Mouse (Mus musculus): ENCODE measurements around the gene Chd9. TPM values are rescaled to one million over a fixed set of nuclear protein-coding genes. Genes with fewer than 3 reads are reported as not detected.

Chd9 gene
- polyA plus RNA-seq, 1 experiment = 68.2 TPM

GRCm38 (mm10) chr8:91034417-91034816 lies 206.3 kb downstream of the Chd9 start:
- Histone ChIP-seq H3K27ac (ENCODE audit: insufficient read depth, low read length) (no peak overlapping the region), H3K36me3 (ENCODE audit: control insufficient read depth, insufficient read depth, low read length) (peaks cover 37% of the 10 kb centered on the region)

GRCm38 (mm10) chr8:91036905-91037304 lies 208.8 kb downstream of the Chd9 start:
- Histone ChIP-seq H3K4me3 (ENCODE audit: extremely low read depth, insufficient read depth, insufficient read length) (no peak overlapping the region), H3K27me3 (ENCODE audit: control insufficient read depth, insufficient read depth, low read length) (no peaks in the 10 kb centered on the region), H3K4me1 (ENCODE audit: control insufficient read depth, insufficient read depth, insufficient read length) (no peaks in the 10 kb centered on the region), H3K27ac (ENCODE audit: insufficient read depth, low read length) (no peak overlapping the region), H3K36me3 (ENCODE audit: control insufficient read depth, insufficient read depth, low read length) (peaks cover 36% of the 10 kb centered on the region)
- no peak for DNase-seq (ENCODE audit: low read depth in 1 of 2, low spot score in 2 of 2)
- WGBS = 80% methylated on average over 6 of the region's 6 CpGs
- TF ChIP-seq POLR2A (IDR thresholded peaks at IDR 0.05; ENCODE audit: low read depth, low read length) (no peak), CTCF (IDR thresholded peaks at IDR 0.05; ENCODE audit: extremely low read depth, insufficient read depth, insufficient read length, insufficient replicate concordance) (no peak)

More at GRCm38 (mm10) chr8:91034417-91034816, 206.3 kb downstream of the Chd9 start:
- H3K4me3 ChIP-seq (ENCODE audit: extremely low read depth, insufficient read depth, insufficient read length) = no peak overlapping the region
- no peaks in the 10 kb centered on the region for H3K27me3 ChIP-seq (ENCODE audit: control insufficient read depth, insufficient read depth, low read length)
- H3K4me1 ChIP-seq (ENCODE audit: control insufficient read depth, insufficient read depth, insufficient read length) = no peaks in the 10 kb centered on the region
- no peak for TF ChIP-seq POLR2A (IDR thresholded peaks at IDR 0.05; ENCODE audit: low read depth, low read length)
- TF ChIP-seq CTCF (IDR thresholded peaks at IDR 0.05; ENCODE audit: extremely low read depth, insufficient read depth, insufficient read length, insufficient replicate concordance) = no peak
- WGBS = 90% methylated on average over 6 of the region's 6 CpGs
- DNase-seq (ENCODE audit: low read depth in 1 of 2, low spot score in 2 of 2) = no peak

- Histone ChIP-seq H3K4me1 (ENCODE audit: control insufficient read depth, insufficient read depth, insufficient read length) (no peaks in the 10 kb centered on the region), H3K36me3 (ENCODE audit: control insufficient read depth, insufficient read depth, low read length) (peaks cover 40% of the 10 kb centered on the region), H3K4me3 (ENCODE audit: extremely low read depth, insufficient read depth, insufficient read length) (no peak overlapping the region), H3K27me3 (ENCODE audit: control insufficient read depth, insufficient read depth, low read length) (no peaks in the 10 kb centered on the region), H3K27ac (ENCODE audit: insufficient read depth, low read length) (no peak overlapping the region)
- DNase-seq (ENCODE audit: low read depth in 1 of 2, low spot score in 2 of 2) = no peak
- WGBS = 100% methylated on average over 1 of the region's 1 CpGs
- TF ChIP-seq CTCF (IDR thresholded peaks at IDR 0.05; ENCODE audit: extremely low read depth, insufficient read depth, insufficient read length, insufficient replicate concordance) (no peak), POLR2A (IDR thresholded peaks at IDR 0.05; ENCODE audit: low read depth, low read length) (no peak)
Observed at GRCm38 (mm10) chr8:91038637-91039036, 210.5 kb downstream of the Chd9 start.

- H3K36me3 ChIP-seq (ENCODE audit: control insufficient read depth, insufficient read depth, low read length) = peaks cover 40% of the 10 kb centered on the region
- 88% methylated on average over 4 of the region's 4 CpGs for WGBS
Observed at GRCm38 (mm10) chr8:91046370-91046769, 218.2 kb downstream of the Chd9 start.

GRCm38 (mm10) chr8:91051037-91051436 lies 222.9 kb downstream of the Chd9 start:
- Histone ChIP-seq H3K4me1 (ENCODE audit: control insufficient read depth, insufficient read depth, insufficient read length) (no peaks in the 10 kb centered on the region), H3K4me3 (ENCODE audit: extremely low read depth, insufficient read depth, insufficient read length) (no peak overlapping the region), H3K27me3 (ENCODE audit: control insufficient read depth, insufficient read depth, low read length) (no peaks in the 10 kb centered on the region), H3K36me3 (ENCODE audit: control insufficient read depth, insufficient read depth, low read length) (peaks cover 21% of the 10 kb centered on the region), H3K27ac (ENCODE audit: insufficient read depth, low read length) (0 out of 2 replicates have a peak overlapping the region, but pooled peaks have one; percentile 5)
- 37% methylated on average over 8 of the region's 8 CpGs for WGBS
- DNase-seq (ENCODE audit: low read depth in 1 of 2, low spot score in 2 of 2) = peak in 1 of 2 experiments; percentile 19
- TF ChIP-seq POLR2A (IDR thresholded peaks at IDR 0.05; ENCODE audit: low read depth, low read length) = no peak
- TF ChIP-seq CTCF (IDR thresholded peaks at IDR 0.05; ENCODE audit: extremely low read depth, insufficient read depth, insufficient read length, insufficient replicate concordance) = no peak

More at GRCm38 (mm10) chr8:91046370-91046769, 218.2 kb downstream of the Chd9 start:
- Histone ChIP-seq H3K4me3 (ENCODE audit: extremely low read depth, insufficient read depth, insufficient read length) (no peak overlapping the region), H3K27me3 (ENCODE audit: control insufficient read depth, insufficient read depth, low read length) (no peaks in the 10 kb centered on the region), H3K27ac (ENCODE audit: insufficient read depth, low read length) (no peak overlapping the region), H3K4me1 (ENCODE audit: control insufficient read depth, insufficient read depth, insufficient read length) (no peaks in the 10 kb centered on the region)
- no peak for DNase-seq (ENCODE audit: low read depth in 1 of 2, low spot score in 2 of 2)
- no peak for TF ChIP-seq POLR2A (IDR thresholded peaks at IDR 0.05; ENCODE audit: low read depth, low read length)
- no peak for TF ChIP-seq CTCF (IDR thresholded peaks at IDR 0.05; ENCODE audit: extremely low read depth, insufficient read depth, insufficient read length, insufficient replicate concordance)

GRCm38 (mm10) chr8:91054418-91054817 lies 226.3 kb downstream of the Chd9 start:
- 63% methylated on average over 4 of the region's 4 CpGs for WGBS
- Histone ChIP-seq H3K4me3 (ENCODE audit: extremely low read depth, insufficient read depth, insufficient read length) (no peak overlapping the region), H3K36me3 (ENCODE audit: control insufficient read depth, insufficient read depth, low read length) (peaks cover 12% of the 10 kb centered on the region), H3K27me3 (ENCODE audit: control insufficient read depth, insufficient read depth, low read length) (no peaks in the 10 kb centered on the region), H3K4me1 (ENCODE audit: control insufficient read depth, insufficient read depth, insufficient read length) (no peaks in the 10 kb centered on the region), H3K27ac (ENCODE audit: insufficient read depth, low read length) (no peak overlapping the region)
- no peak for TF ChIP-seq CTCF (IDR thresholded peaks at IDR 0.05; ENCODE audit: extremely low read depth, insufficient read depth, insufficient read length, insufficient replicate concordance)
- TF ChIP-seq POLR2A (IDR thresholded peaks at IDR 0.05; ENCODE audit: low read depth, low read length) = no peak
- no peak for DNase-seq (ENCODE audit: low read depth in 1 of 2, low spot score in 2 of 2)

- 89% methylated on average over 3 of the region's 3 CpGs for WGBS
- H3K27me3 ChIP-seq (ENCODE audit: control insufficient read depth, insufficient read depth, low read length) = no peaks in the 10 kb centered on the region
- DNase-seq (ENCODE audit: low read depth in 1 of 2, low spot score in 2 of 2) = no peak
Observed at GRCm38 (mm10) chr8:91056848-91057247, 228.7 kb downstream of the Chd9 start.

More at GRCm38 (mm10) chr8:91056848-91057247, 228.7 kb downstream of the Chd9 start:
- no peak for TF ChIP-seq CTCF (IDR thresholded peaks at IDR 0.05; ENCODE audit: extremely low read depth, insufficient read depth, insufficient read length, insufficient replicate concordance)
- no peak for TF ChIP-seq POLR2A (IDR thresholded peaks at IDR 0.05; ENCODE audit: low read depth, low read length)
- no peaks in the 10 kb centered on the region for H3K4me1 ChIP-seq (ENCODE audit: control insufficient read depth, insufficient read depth, insufficient read length)
- peaks cover 4% of the 10 kb centered on the region; the same call in 1 of the 2 replicates for H3K36me3 ChIP-seq (ENCODE audit: control insufficient read depth, insufficient read depth, low read length)
- no peak overlapping the region for H3K4me3 ChIP-seq (ENCODE audit: extremely low read depth, insufficient read depth, insufficient read length)
- H3K27ac ChIP-seq (ENCODE audit: insufficient read depth, low read length) = no peak overlapping the region

Data from spleen, adult 2 months (tissue).